Mouse (Mus musculus) liver, embryonic 14.5 days (tissue): ENCODE measurements at regions not wholly inside any gene's neighbourhood (a gene's known extent, or its start where the extent isn't known, plus 50 kb on each side); places are given as distances from the start of the nearest gene placed in this dataset.

Experiments
- ATAC-seq: fragments of 200-750 bp; cut with Nextera tagmentation; 2 replicates; pipeline ENCODE4 v1.8.0; 2017; ENCODE audit warnings: moderate number of reproducible peaks, mild to moderate bottlenecking, moderate library complexity; ENCODE audit not compliant: insufficient read depth
- DNase-seq, 3 experiments: peaks; one replicate each; pipeline ENCODE4 v3.0.0-alpha.2; 2012 to 2013; ENCODE audit warnings: low read depth in 3 of 3, low spot score in 3 of 3
- H3K27ac ChIP-seq: fragments of 300-500 bp; sonication (generic); 2 replicates; pipeline ENCODE4 v1.5.1; 2014; ENCODE audit warnings: moderate library complexity, mild to moderate bottlenecking, control low read depth, inconsistent platforms
- H3K27me3 ChIP-seq: fragments of 300-500 bp; sonication (generic); 2 replicates; pipeline ENCODE4 v1.6.1; 2014; ENCODE audit warnings: mild to moderate bottlenecking, low read length, moderate library complexity; ENCODE audit not compliant: control insufficient read depth, insufficient read depth
- H3K36me3 ChIP-seq: fragments of 300-500 bp; sonication (generic); replicated peaks from 2 replicates; pipeline ENCODE4 v1.6.1; 2014; ENCODE audit warnings: low read depth; ENCODE audit not compliant: control insufficient read depth, insufficient read depth
- H3K4me1 ChIP-seq, 2 experiments: fragments of 200-500 bp in 1 of 2; fragments of 300-500 bp in 1 of 2; sonication (generic) in 1 of 2; replicated peaks; 2 replicates each; pipeline ENCODE4 v1.6.1; 2012 to 2014; ENCODE audit warnings: antibody characterized with exemption in 1 of 2, inconsistent platforms in 1 of 2, low read length in 1 of 2; ENCODE audit not compliant: control insufficient read depth in 2 of 2, insufficient read depth in 2 of 2
- H3K4me2 ChIP-seq: fragments of 300-500 bp; sonication (generic); 2 replicates; pipeline ENCODE4 v1.6.1; 2014; ENCODE audit warnings: low read depth, mild to moderate bottlenecking, control low read depth, moderate library complexity
- H3K4me3 ChIP-seq, 2 experiments: fragments of 200-500 bp in 1 of 2; fragments of 300-500 bp in 1 of 2; sonication (generic) in 1 of 2; 2 replicates each; pipeline ENCODE4 v1.5.1; 2012 to 2014; ENCODE audit warnings: low read depth in 2 of 2, low read length in 2 of 2, mild to moderate bottlenecking in 2 of 2, control low read depth in 1 of 2, inconsistent platforms in 1 of 2, moderate library complexity in 1 of 2; ENCODE audit not compliant: insufficient read depth in 1 of 2
- H3K9ac ChIP-seq: fragments of 300-500 bp; sonication (generic); replicated peaks from 2 replicates; pipeline ENCODE4 v1.6.1; 2014; ENCODE audit warnings: mild to moderate bottlenecking, control low read depth, moderate library complexity
- H3K9me3 ChIP-seq: fragments of 300-500 bp; sonication (generic); 2 replicates; pipeline ENCODE4 v1.6.1; 2016; ENCODE audit warnings: low read length, mixed read lengths; ENCODE audit not compliant: control insufficient read depth
- CTCF ChIP-seq: IDR thresholded peaks from 2 replicates; pipeline ENCODE4 v1.5.1; 2016; ENCODE audit warnings: antibody characterized with exemption, low read depth, control low read depth
- EP300 ChIP-seq: IDR thresholded peaks from 2 replicates; pipeline ENCODE4 v1.6.1; 2016; ENCODE audit warnings: antibody characterized with exemption, low read depth
- WGBS: fragments of 180-500 bp; shearing (Covaris S2); extraction: QIAGEN DNeasy Blood & Tissue Kit; methylation state at CpG from one replicate; pipeline ENCODE4 v1.1.7; 2014; ENCODE audit not compliant: insufficient replicate concordance; 5-methylcytosine and 5-hydroxymethylcytosine counted together

DNA sequence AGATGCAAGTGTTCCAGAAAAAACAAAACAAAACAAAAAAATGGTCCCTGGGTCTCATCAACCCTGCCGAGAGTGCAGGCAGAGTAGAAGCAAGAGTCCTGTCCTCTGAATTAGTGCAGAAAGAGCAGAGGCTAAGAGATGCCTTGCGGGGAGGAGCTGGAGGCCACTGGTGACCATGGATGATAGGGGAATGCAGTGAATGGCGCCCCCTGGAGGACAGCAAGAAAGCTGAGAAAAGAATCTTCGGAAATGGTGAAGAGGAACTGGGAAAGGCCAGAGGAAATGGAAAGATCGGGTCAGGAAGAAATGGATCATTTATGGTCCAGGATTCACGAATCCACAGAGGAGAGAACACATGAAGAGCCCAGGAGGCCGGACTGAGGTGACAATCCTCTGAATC lies 95.7 kb downstream of the Tsen15 start:
- ATAC-seq = no peak
- Histone ChIP-seq H3K4me1 (peaks cover 0 to 6% of the 10 kb centered on the region in 2 experiments; a peak in 1 of 4 replicates), H3K9ac (no peak overlapping the region), H3K4me2 (no peak overlapping the region; the same call in 1 of the 2 replicates), H3K9me3 (no peaks in the 10 kb centered on the region), H3K27ac (no peak overlapping the region), H3K4me3 (no peak overlapping the region), H3K36me3 (no peaks in the 10 kb centered on the region), H3K27me3 (no peaks in the 10 kb centered on the region)
- TF ChIP-seq CTCF (peak; percentile 83), EP300 (no peak)
- DNase-seq = peak in 1 of 3 experiments; percentile 11
- WGBS = 21% methylated on average over 7 of the region's 7 CpGs

DNA sequence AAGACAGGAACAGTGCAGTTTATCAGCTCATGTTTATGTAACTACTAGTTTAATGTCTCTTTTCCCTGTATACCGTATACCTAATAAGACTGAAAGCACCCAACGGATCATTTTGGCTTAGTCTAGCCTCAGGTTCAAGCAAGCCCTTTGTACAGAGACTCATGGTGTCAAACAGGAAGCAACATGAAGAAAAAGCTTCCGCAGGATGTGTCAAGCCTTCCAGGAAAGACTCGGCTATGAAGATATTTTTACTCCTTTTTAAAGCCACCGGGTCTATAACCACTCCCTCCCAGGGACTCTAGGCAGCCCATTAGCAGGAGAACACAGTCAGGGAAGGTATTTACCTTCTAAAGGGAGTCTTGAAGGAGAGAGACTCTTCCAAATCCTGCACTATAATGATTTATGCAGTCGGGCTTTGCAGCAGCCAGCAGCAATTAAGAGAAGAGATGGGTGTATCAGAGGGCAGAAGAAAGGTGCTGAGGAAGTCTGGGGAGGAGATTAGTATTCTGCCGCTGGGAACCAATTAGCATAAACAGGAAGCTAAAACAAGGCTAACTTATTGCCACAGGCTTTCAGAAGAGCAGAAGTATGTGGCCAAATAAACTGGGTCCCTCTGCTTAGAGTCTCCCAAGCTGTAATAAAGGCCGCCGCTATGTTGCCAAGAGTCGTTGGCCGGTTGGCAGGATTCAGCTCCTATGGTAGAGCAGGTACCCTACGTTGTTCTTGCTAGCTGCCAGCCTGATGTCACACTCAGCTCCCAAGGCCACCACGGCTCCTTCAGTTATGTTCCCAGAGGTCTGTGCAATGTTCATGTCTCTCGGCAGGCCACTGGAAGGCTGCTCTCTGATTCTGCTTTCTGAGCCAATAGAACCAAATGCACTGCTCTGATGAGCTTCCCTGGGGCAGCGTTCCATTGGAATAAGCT lies 98.7 kb downstream of the Tsen15 start:
- H3K36me3 ChIP-seq = no peaks in the 10 kb centered on the region
- H3K9ac ChIP-seq = no peak overlapping the region
- H3K4me3 ChIP-seq = no peak overlapping the region
- DNase-seq (no peak), ATAC-seq (no peak)
- TF ChIP-seq EP300 = no peak
- TF ChIP-seq CTCF = no peak
- H3K4me2 ChIP-seq = no peak overlapping the region
- 14% methylated on average over 15 of the region's 15 CpGs for WGBS
- no peak overlapping the region for H3K27ac ChIP-seq
- peaks cover 0 to 6% of the 10 kb centered on the region in 2 experiments; a peak in 1 of 4 replicates for H3K4me1 ChIP-seq
- H3K27me3 ChIP-seq = no peaks in the 10 kb centered on the region
- no peaks in the 10 kb centered on the region for H3K9me3 ChIP-seq

DNA sequence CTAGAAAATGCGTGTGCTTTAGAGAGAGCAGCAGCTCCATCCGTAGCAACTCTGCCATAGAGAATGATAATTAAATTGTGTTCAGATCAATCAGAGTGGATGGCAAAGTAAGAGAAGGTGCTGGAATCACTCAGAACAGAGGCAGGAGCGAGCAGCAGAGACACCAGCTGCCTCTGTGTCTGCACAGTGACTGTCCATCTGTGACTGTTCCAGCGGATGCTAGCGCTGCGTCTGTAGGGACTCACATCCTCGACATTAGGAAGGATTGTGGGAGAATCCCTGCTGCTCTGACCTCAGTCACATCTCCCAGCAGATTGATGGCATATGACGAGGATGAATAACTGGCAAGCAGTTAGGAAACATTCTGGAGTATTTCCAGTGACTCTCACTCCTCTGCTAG lies 99.8 kb downstream of the Tsen15 start:
- Histone ChIP-seq H3K27ac (no peak overlapping the region), H3K4me2 (no peak overlapping the region), H3K4me1 (peaks cover 0 to 6% of the 10 kb centered on the region in 2 experiments; a peak in 1 of 4 replicates), H3K9me3 (no peaks in the 10 kb centered on the region), H3K27me3 (no peaks in the 10 kb centered on the region), H3K9ac (no peak overlapping the region), H3K36me3 (no peaks in the 10 kb centered on the region), H3K4me3 (no peak overlapping the region)
- 64% methylated on average over 8 of the region's 8 CpGs for WGBS
- TF ChIP-seq CTCF (no peak), EP300 (no peak)
- no peak for DNase-seq
- ATAC-seq = no peak

DNA sequence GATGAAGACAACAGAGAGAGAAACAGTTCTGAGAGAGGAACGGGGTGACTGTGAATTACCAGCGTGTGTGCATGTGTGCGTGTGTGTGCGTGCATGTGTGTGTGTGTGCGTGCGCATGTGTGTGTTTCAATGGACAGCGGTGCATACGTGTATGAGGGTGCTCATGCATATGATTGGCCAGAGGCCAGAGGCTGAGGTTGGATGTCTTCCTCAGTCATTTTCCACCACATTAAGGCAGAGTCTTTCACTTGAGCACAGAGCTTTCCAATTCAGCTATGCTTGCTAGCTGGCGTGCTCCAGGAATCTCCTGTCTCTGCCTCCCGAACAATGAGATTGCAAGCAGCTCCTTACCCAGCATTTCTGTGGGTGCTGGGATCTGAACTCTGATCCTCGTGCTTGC lies 104.4 kb downstream of the Tsen15 start:
- Histone ChIP-seq H3K27ac (no peak overlapping the region), H3K4me1 (peaks cover 0 to 1% of the 10 kb centered on the region in 2 experiments; a peak in 1 of 4 replicates), H3K4me2 (no peak overlapping the region), H3K27me3 (no peaks in the 10 kb centered on the region), H3K9ac (no peak overlapping the region), H3K9me3 (no peaks in the 10 kb centered on the region), H3K4me3 (no peak overlapping the region), H3K36me3 (no peaks in the 10 kb centered on the region)
- 80% methylated on average over 11 of the region's 11 CpGs for WGBS
- no peak for TF ChIP-seq CTCF
- no peak for TF ChIP-seq EP300
- DNase-seq (no peak), ATAC-seq (no peak)

DNA sequence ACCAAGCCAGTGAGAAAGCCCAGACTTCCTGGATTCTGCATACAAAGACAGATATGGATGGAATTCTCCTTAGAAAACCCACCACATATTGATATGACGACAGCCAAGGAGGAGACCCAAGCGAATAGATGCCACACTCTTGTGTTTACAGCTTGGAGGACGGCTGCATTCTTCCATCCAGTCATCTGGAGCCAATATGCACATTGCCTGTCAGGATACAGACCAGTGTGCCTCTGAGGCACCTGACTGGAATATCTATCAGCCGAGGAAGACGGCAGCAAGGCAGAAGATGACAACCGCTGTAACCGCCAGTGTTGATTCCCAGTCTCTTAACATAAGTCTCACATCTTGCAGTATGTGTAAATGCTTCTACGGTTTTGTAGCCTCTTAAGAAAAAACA lies 105.3 kb downstream of the Tsen15 start:
- no peak overlapping the region for H3K9ac ChIP-seq
- 74% methylated on average over 8 of the region's 8 CpGs for WGBS
- H3K27ac ChIP-seq = no peak overlapping the region
- no peaks in the 10 kb centered on the region for H3K27me3 ChIP-seq
- ATAC-seq = no peak
- no peaks in the 10 kb centered on the region for H3K4me1 ChIP-seq
- no peak overlapping the region for H3K4me2 ChIP-seq
- no peak overlapping the region for H3K4me3 ChIP-seq
- H3K36me3 ChIP-seq = no peaks in the 10 kb centered on the region
- TF ChIP-seq CTCF (no peak), EP300 (no peak)
- no peak for DNase-seq
- H3K9me3 ChIP-seq = no peaks in the 10 kb centered on the region
